In the genomic region with DNA sequence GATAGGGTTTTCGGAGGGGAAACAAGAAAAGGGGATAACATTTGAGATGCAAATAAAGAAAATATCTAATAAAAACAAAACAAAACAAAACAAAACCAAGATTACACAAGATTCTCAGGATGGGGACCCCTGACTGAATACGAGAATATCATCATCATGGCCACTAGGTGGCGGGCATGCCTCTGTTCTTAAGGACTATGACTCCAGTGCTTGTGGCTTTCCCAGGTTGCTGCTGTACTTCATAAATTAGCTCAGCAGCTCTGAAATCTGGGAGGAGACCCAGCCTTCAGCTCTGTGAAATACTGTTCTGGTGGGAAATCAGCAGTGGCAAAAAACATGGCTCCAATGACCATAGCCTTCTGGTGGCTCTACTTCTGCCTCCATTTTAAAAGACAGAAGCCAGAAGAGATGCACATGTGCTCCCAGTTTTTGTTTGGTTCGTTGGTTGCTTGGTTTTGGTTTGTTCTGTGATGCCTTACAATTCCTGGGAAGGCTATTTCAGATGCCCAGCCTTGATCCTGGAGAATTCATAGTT, we compare ENCODE assay signal across 8 mouse cellular contexts. TPM values are rescaled to one million over a fixed set of nuclear protein-coding genes. Genes with fewer than 3 reads are reported as not detected.
DNase-seq lines count a peak whose midpoint lies in the region; ATAC-seq and TF ChIP-seq lines count a peak whose summit lies in the region.

No protein-coding gene starts in this region.

- peak; percentile 79 for DNase-seq in A20 (ENCODE audit: low read depth, low spot score)
- DNase-seq in adrenal gland, postnatal 10 days: peak; percentile 76
- peak; percentile 56 for DNase-seq in embryo, embryonic 11.5 days (ENCODE audit: low read depth, low spot score)
- DNase-seq in heart, adult 2 months: peak; percentile 58 to 60
- peak; percentile 45 to 71 for DNase-seq in spleen, adult 2 months (ENCODE audit: low read depth in 1 of 2, low spot score in 2 of 2)

- TF ChIP-seq CTCF in heart, adult 2 months (IDR thresholded peaks at IDR 0.05): peak; percentile 90
- TF ChIP-seq CTCF in spleen, adult 2 months (IDR thresholded peaks at IDR 0.05; ENCODE audit: extremely low read depth, insufficient read depth, insufficient read length, insufficient replicate concordance): peak; percentile 60; the same call in 1 of the 2 replicates

- TF ChIP-seq POLR2A in heart, adult 2 months (IDR thresholded peaks at IDR 0.05; ENCODE audit: insufficient read depth, low read depth, low read length): no peak
- no peak for TF ChIP-seq POLR2A in spleen, adult 2 months (IDR thresholded peaks at IDR 0.05; ENCODE audit: low read depth, low read length)

- no peak overlapping the region for H3K27ac ChIP-seq in heart, adult 2 months
- no peak overlapping the region for H3K27ac ChIP-seq in kidney, embryonic 14.5 days (ENCODE audit: low read depth, low read length)
- H3K27ac ChIP-seq in limb, embryonic 12.5 days: no peak overlapping the region
- H3K27ac ChIP-seq in midbrain, embryonic 16.5 days (ENCODE audit: low read length): no peak overlapping the region
- H3K27ac ChIP-seq in spleen, adult 2 months (ENCODE audit: insufficient read depth, low read length): no peak overlapping the region

- no peaks in the 10 kb centered on the region for H3K27me3 ChIP-seq in heart, adult 2 months (ENCODE audit: control insufficient read depth, insufficient read depth, low read length)
- no peaks in the 10 kb centered on the region for H3K27me3 ChIP-seq in kidney, embryonic 14.5 days (ENCODE audit: control insufficient read depth, insufficient read depth, low read length)
- H3K27me3 ChIP-seq in limb, embryonic 12.5 days: no peaks in the 10 kb centered on the region
- no peaks in the 10 kb centered on the region for H3K27me3 ChIP-seq in midbrain, embryonic 16.5 days (ENCODE audit: control insufficient read depth, insufficient read depth, low read depth, low read length)
- H3K27me3 ChIP-seq in spleen, adult 2 months (ENCODE audit: control insufficient read depth, insufficient read depth, low read length): no peaks in the 10 kb centered on the region

- ATAC-seq in kidney, embryonic 14.5 days (ENCODE audit: low FRiP score, low TSS enrichment): peak; percentile 76
- ATAC-seq in limb, embryonic 12.5 days (ENCODE audit: insufficient number of reproducible peaks, insufficient read depth, low FRiP score, low TSS enrichment, low read depth): peak; percentile 53; the same call in 1 of the 2 replicates
- ATAC-seq in midbrain, embryonic 16.5 days: peak; percentile 93

- H3K9ac ChIP-seq in heart, adult 2 months (ENCODE audit: low read depth, low read length): no peak overlapping the region
- no peak overlapping the region for H3K9ac ChIP-seq in kidney, embryonic 14.5 days (ENCODE audit: low read depth, low read length)
- H3K9ac ChIP-seq in limb, embryonic 12.5 days (replicated peaks): no peak overlapping the region
- no peak overlapping the region for H3K9ac ChIP-seq in midbrain, embryonic 16.5 days (ENCODE audit: low read depth, low read length)

- WGBS in heart, adult 2 months: 12% methylated on average over 4 of the region's 4 CpGs
- 23% methylated on average over 4 of the region's 4 CpGs for WGBS in kidney, embryonic 14.5 days
- WGBS in limb, embryonic 12.5 days: 21% methylated on average over 4 of the region's 4 CpGs
- 15% methylated on average over 4 of the region's 4 CpGs for WGBS in midbrain, embryonic 16.5 days
- WGBS in spleen, adult 2 months: 15% methylated on average over 4 of the region's 4 CpGs

- H3K4me1 ChIP-seq in heart, adult 2 months (ENCODE audit: control insufficient read depth, insufficient read depth, low read length): no peaks in the 10 kb centered on the region
- no peaks in the 10 kb centered on the region for H3K4me1 ChIP-seq in kidney, embryonic 14.5 days (ENCODE audit: control insufficient read depth, insufficient read depth, low read length)
- no peaks in the 10 kb centered on the region for H3K4me1 ChIP-seq in limb, embryonic 12.5 days (replicated peaks)
- peaks cover 2% of the 10 kb centered on the region; the same call in 1 of the 2 replicates for H3K4me1 ChIP-seq in midbrain, embryonic 16.5 days (ENCODE audit: control insufficient read depth, insufficient read depth, low read length)
- H3K4me1 ChIP-seq in spleen, adult 2 months (ENCODE audit: control insufficient read depth, insufficient read depth, insufficient read length): 0 out of 2 replicates have a peak, but pooled peaks cover 1% of the 10 kb centered on the region

- no peak for TF ChIP-seq EP300 in heart, adult 2 months (IDR thresholded peaks at IDR 0.05; ENCODE audit: insufficient read depth, low read depth, low read length)

- H3K9me3 ChIP-seq in kidney, embryonic 14.5 days (ENCODE audit: control insufficient read depth, low read length): no peaks in the 10 kb centered on the region
- H3K9me3 ChIP-seq in limb, embryonic 12.5 days: no peaks in the 10 kb centered on the region
- no peaks in the 10 kb centered on the region for H3K9me3 ChIP-seq in midbrain, embryonic 16.5 days (replicated peaks; ENCODE audit: control insufficient read depth, low read length, poor library complexity, severe bottlenecking)

- H3K4me2 ChIP-seq in kidney, embryonic 14.5 days (replicated peaks; ENCODE audit: low read depth, low read length): no peak overlapping the region
- no peak overlapping the region for H3K4me2 ChIP-seq in limb, embryonic 12.5 days
- no peak overlapping the region for H3K4me2 ChIP-seq in midbrain, embryonic 16.5 days (ENCODE audit: low read length)

- no peaks in the 10 kb centered on the region for H3K36me3 ChIP-seq in heart, adult 2 months (ENCODE audit: control insufficient read depth, insufficient read depth, low read length)
- H3K36me3 ChIP-seq in kidney, embryonic 14.5 days (ENCODE audit: control insufficient read depth, insufficient read depth, low read length): no peaks in the 10 kb centered on the region
- H3K36me3 ChIP-seq in limb, embryonic 12.5 days: no peaks in the 10 kb centered on the region
- H3K36me3 ChIP-seq in midbrain, embryonic 16.5 days (ENCODE audit: control insufficient read depth, insufficient read depth, low read length): no peaks in the 10 kb centered on the region
- no peaks in the 10 kb centered on the region for H3K36me3 ChIP-seq in spleen, adult 2 months (ENCODE audit: control insufficient read depth, insufficient read depth, low read length)

- no peak overlapping the region for H3K4me3 ChIP-seq in heart, adult 2 months
- no peak overlapping the region for H3K4me3 ChIP-seq in kidney, embryonic 14.5 days (ENCODE audit: low read length)
- no peak overlapping the region for H3K4me3 ChIP-seq in limb, embryonic 12.5 days (replicated peaks)
- H3K4me3 ChIP-seq in midbrain, embryonic 16.5 days (ENCODE audit: low read depth, low read length): no peak overlapping the region
- no peak overlapping the region for H3K4me3 ChIP-seq in spleen, adult 2 months (ENCODE audit: extremely low read depth, insufficient read depth, insufficient read length)

- H3K79me2 ChIP-seq in heart, adult 2 months (replicated peaks; ENCODE audit: control insufficient read depth, insufficient read depth, low read length): no peaks in the 10 kb centered on the region

- intact Hi-C loops in heart, adult 2 months (cut with DNase I): loop anchor here (1.0 to 2.0 kb wide), 4 partner anchors 63 to 177 kb away; a partner anchor contains a TSS

RNA-seq across cellular contexts. Expression of a gene that starts 4.5 kb away (rescaled TPM):
- under 1 TPM in 1 of 2 experiments, not detected in 1; 0.42 TPM for total RNA-seq in adrenal gland, postnatal 10 days (2021)
- 1 to 10 TPM; 2.0 to 3.5 TPM for total RNA-seq in heart, adult 2 months (2021)
- 0.18 TPM in 1 of 2 replicates, not detected in the other for polyA plus RNA-seq in heart, adult 2 months (2012; rRNA removed)
- not detected in 2 replicates for polyA plus RNA-seq in kidney, embryonic 14.5 days (2014; fragmentation: Nextera tagmentation; extraction: Ambion mirVana)
- polyA plus RNA-seq in limb, embryonic 12.5 days (2016; fragmentation: Nextera tagmentation; extraction: Ambion mirVana): not detected in 2 replicates
- not detected in 2 replicates for polyA plus RNA-seq in midbrain, embryonic 16.5 days (2015; fragmentation: Nextera tagmentation; extraction: Ambion mirVana)
- polyA plus RNA-seq in spleen, adult 2 months (2012; rRNA removed): not detected in 2 replicates

RNA-seq across cellular contexts. Expression of a gene that starts 51.6 kb away (rescaled TPM):
- total RNA-seq in adrenal gland, postnatal 10 days (2021): 10 to 100 TPM; 43.8 to 67.3 TPM
- 1 to 10 TPM; 4.4 to 5.7 TPM for total RNA-seq in heart, adult 2 months (2021)
- 2.8 and 5.2 TPM in 2 replicates for polyA plus RNA-seq in heart, adult 2 months (2012; rRNA removed)
- 6.6 and 7.9 TPM in 2 replicates for polyA plus RNA-seq in kidney, embryonic 14.5 days (2014; fragmentation: Nextera tagmentation; extraction: Ambion mirVana)
- polyA plus RNA-seq in limb, embryonic 12.5 days (2016; fragmentation: Nextera tagmentation; extraction: Ambion mirVana): 1.5 and 1.9 TPM in 2 replicates
- polyA plus RNA-seq in midbrain, embryonic 16.5 days (2015; fragmentation: Nextera tagmentation; extraction: Ambion mirVana): 1.7 and 2.3 TPM in 2 replicates
- 24.6 and 30.2 TPM in 2 replicates for polyA plus RNA-seq in spleen, adult 2 months (2012; rRNA removed)
